Mouse (Mus musculus) stomach, postnatal 0 days (tissue): ENCODE data around the gene Ddo.

Source experiments
- CTCF ChIP-seq: IDR thresholded peaks from 2 replicates; pipeline ENCODE4 v1.5.1; 2016; ENCODE audit warnings: antibody characterized with exemption, low read depth, mild to moderate bottlenecking, moderate library complexity
- EP300 ChIP-seq: optimal IDR thresholded peaks from 2 replicates; pipeline ENCODE3; 2016; ENCODE audit warnings: antibody characterized with exemption

- TF ChIP-seq CTCF (peak; percentile 34), EP300 (no peak)
Measured at GRCm38 (mm10) chr10:40678477-40678876, 48.7 kb downstream of the Ddo start.
